Comparison of ENCODE assay signal across 7 mouse cellular contexts in genomic region chr5:145167306-145167661, GRCm38 (mm10). TPM values are rescaled to one million over a fixed set of nuclear protein-coding genes. Genes with fewer than 3 reads are reported as not detected.
A peak's percentile ranks its signal among the peaks of the same experiment; 100 is the strongest.
DNase-seq lines count a peak whose midpoint lies in the region; ATAC-seq and TF ChIP-seq lines count a peak whose summit lies in the region.

No protein-coding gene starts in this region.

- peak overlapping the region; percentile 59 for H3K4me2 ChIP-seq in neural tube, embryonic 11.5 days (ENCODE audit: low read depth)
- H3K4me2 ChIP-seq in forebrain, embryonic 12.5 days, result peak overlapping the region; percentile 92
- peak overlapping the region; percentile 86 for H3K4me2 ChIP-seq in stomach, postnatal 0 days (replicated peaks; ENCODE audit: low read depth)

- H3K9ac ChIP-seq in neural tube, embryonic 11.5 days (ENCODE audit: low read length), result peak overlapping the region; percentile 91
- peak overlapping the region; percentile 93 for H3K9ac ChIP-seq in forebrain, embryonic 12.5 days
- H3K9ac ChIP-seq in stomach, postnatal 0 days (ENCODE audit: low read length), result peak overlapping the region; percentile 98

- peak; percentile 48 for ATAC-seq in neural tube, embryonic 11.5 days (ENCODE audit: insufficient read depth, low FRiP score, low TSS enrichment)
- ATAC-seq in forebrain, embryonic 12.5 days (ENCODE audit: low FRiP score), result peak; percentile 71
- ATAC-seq in stomach, postnatal 0 days (ENCODE audit: low FRiP score, low TSS enrichment), result peak; percentile 49

- no peak for TF ChIP-seq CTCF in stomach, postnatal 0 days (IDR thresholded peaks at IDR 0.05; ENCODE audit: low read depth)

- H3K4me1 ChIP-seq in neural tube, embryonic 11.5 days (ENCODE audit: control insufficient read depth, insufficient read depth, low read length), result peaks cover 6% of the 10 kb centered on the region
- H3K4me1 ChIP-seq in forebrain, embryonic 12.5 days, result peaks cover 28% of the 10 kb centered on the region
- 0 out of 2 replicates have a peak, but pooled peaks cover 5% of the 10 kb centered on the region for H3K4me1 ChIP-seq in stomach, postnatal 0 days (replicated peaks; ENCODE audit: control insufficient read depth, insufficient read depth)

- no peak for DNase-seq in neural tube, embryonic 11.5 days (ENCODE audit: low spot score)
- no peak for DNase-seq in neural tube, embryonic 10.5 days (ENCODE audit: extremely low spot score, low spot score)
- DNase-seq in liver, result peak; percentile 27
- DNase-seq in stomach, postnatal 0 days (ENCODE audit: low spot score), result no peak
- DNase-seq in retina, postnatal 1 day, result no peak
- no peak for DNase-seq in urinary bladder, postnatal 10 days (ENCODE audit: low spot score)

- H3K4me3 ChIP-seq in neural tube, embryonic 11.5 days (ENCODE audit: low read depth, low read length), result peak overlapping the region; percentile 87
- peak overlapping the region; percentile 76 for H3K4me3 ChIP-seq in forebrain, embryonic 12.5 days (replicated peaks)
- peak overlapping the region; percentile 93 for H3K4me3 ChIP-seq in stomach, postnatal 0 days (ENCODE audit: low read depth, low read length)

- H3K36me3 ChIP-seq in neural tube, embryonic 11.5 days (ENCODE audit: control insufficient read depth, insufficient read depth, low read length), result peaks cover 3% of the 10 kb centered on the region; the same call in 1 of the 2 replicates
- H3K36me3 ChIP-seq in forebrain, embryonic 12.5 days (replicated peaks), result peaks cover 33% of the 10 kb centered on the region
- peaks cover 3% of the 10 kb centered on the region; the same call in 1 of the 2 replicates for H3K36me3 ChIP-seq in stomach, postnatal 0 days (ENCODE audit: control insufficient read depth, insufficient read depth, low read length)

- no peaks in the 10 kb centered on the region for H3K27me3 ChIP-seq in neural tube, embryonic 11.5 days (ENCODE audit: control insufficient read depth, insufficient read depth, low read length)
- no peaks in the 10 kb centered on the region for H3K27me3 ChIP-seq in forebrain, embryonic 12.5 days
- no peaks in the 10 kb centered on the region for H3K27me3 ChIP-seq in stomach, postnatal 0 days (ENCODE audit: control insufficient read depth, insufficient read depth, low read length)

- WGBS in neural tube, embryonic 11.5 days, result under 1% methylated on average over 28 of the region's 28 CpGs
- 0% methylated on average over 28 of the region's 28 CpGs for WGBS in forebrain, embryonic 12.5 days
- 0% methylated on average over 27 of the region's 28 CpGs for WGBS in stomach, postnatal 0 days

- H3K27ac ChIP-seq in neural tube, embryonic 11.5 days (ENCODE audit: low read depth, low read length), result peak overlapping the region; percentile 56
- peak overlapping the region; percentile 79 for H3K27ac ChIP-seq in forebrain, embryonic 12.5 days
- H3K27ac ChIP-seq in stomach, postnatal 0 days (replicated peaks), result peak overlapping the region; percentile 81

- no peak for TF ChIP-seq EP300 in stomach, postnatal 0 days (optimal IDR thresholded peaks at IDR 0.05)

- H3K9me3 ChIP-seq in neural tube, embryonic 11.5 days (ENCODE audit: control insufficient read depth, low read length), result no peaks in the 10 kb centered on the region
- H3K9me3 ChIP-seq in forebrain, embryonic 12.5 days, result no peaks in the 10 kb centered on the region
- no peaks in the 10 kb centered on the region for H3K9me3 ChIP-seq in stomach, postnatal 0 days (ENCODE audit: control insufficient read depth, low read length)

RNA-seq across cellular contexts. Expression of gene Cpsf4, which starts 0.3 kb away (rescaled TPM):
- polyA plus RNA-seq in neural tube, embryonic 11.5 days (2014; fragmentation: Nextera tagmentation; extraction: Ambion mirVana), result 34.4 and 41.1 TPM in 2 replicates
- 65.7 and 69.5 TPM in 2 replicates for polyA plus RNA-seq in forebrain, embryonic 12.5 days (2016; fragmentation: Nextera tagmentation; extraction: Ambion mirVana)
- polyA plus RNA-seq in stomach, postnatal 0 days (2015; fragmentation: Nextera tagmentation; extraction: Ambion mirVana), result 19.1 and 19.6 TPM in 2 replicates

RNA-seq across cellular contexts. Expression of gene Ptcd1, which starts 0.4 kb away (rescaled TPM):
- 16.5 and 17.9 TPM in 2 replicates for polyA plus RNA-seq in neural tube, embryonic 11.5 days (2014; fragmentation: Nextera tagmentation; extraction: Ambion mirVana)
- polyA plus RNA-seq in forebrain, embryonic 12.5 days (2016; fragmentation: Nextera tagmentation; extraction: Ambion mirVana), result 19.5 and 20.3 TPM in 2 replicates
- polyA plus RNA-seq in stomach, postnatal 0 days (2015; fragmentation: Nextera tagmentation; extraction: Ambion mirVana), result 8.3 and 9.1 TPM in 2 replicates

RNA-seq across cellular contexts. Expression of gene Atp5j2, which starts 24.6 kb away (rescaled TPM):
- 507 and 532 TPM in 2 replicates for polyA plus RNA-seq in neural tube, embryonic 11.5 days (2014; fragmentation: Nextera tagmentation; extraction: Ambion mirVana)
- polyA plus RNA-seq in forebrain, embryonic 12.5 days (2016; fragmentation: Nextera tagmentation; extraction: Ambion mirVana), result 523 and 541 TPM in 2 replicates
- polyA plus RNA-seq in stomach, postnatal 0 days (2015; fragmentation: Nextera tagmentation; extraction: Ambion mirVana), result 602 and 646 TPM in 2 replicates

RNA-seq across cellular contexts. Expression of gene Bud31, which starts 27.1 kb away (rescaled TPM):
- polyA plus RNA-seq in neural tube, embryonic 11.5 days (2014; fragmentation: Nextera tagmentation; extraction: Ambion mirVana), result 250 and 260 TPM in 2 replicates
- polyA plus RNA-seq in forebrain, embryonic 12.5 days (2016; fragmentation: Nextera tagmentation; extraction: Ambion mirVana), result 225 and 235 TPM in 2 replicates
- 128 and 129 TPM in 2 replicates for polyA plus RNA-seq in stomach, postnatal 0 days (2015; fragmentation: Nextera tagmentation; extraction: Ambion mirVana)

RNA-seq across cellular contexts. Expression of gene Pdap1, which starts 27.2 kb away (rescaled TPM):
- polyA plus RNA-seq in neural tube, embryonic 11.5 days (2014; fragmentation: Nextera tagmentation; extraction: Ambion mirVana), result 112 and 116 TPM in 2 replicates
- polyA plus RNA-seq in forebrain, embryonic 12.5 days (2016; fragmentation: Nextera tagmentation; extraction: Ambion mirVana), result 154 and 155 TPM in 2 replicates
- polyA plus RNA-seq in stomach, postnatal 0 days (2015; fragmentation: Nextera tagmentation; extraction: Ambion mirVana), result 51.1 and 62.0 TPM in 2 replicates
